In the genomic region with DNA sequence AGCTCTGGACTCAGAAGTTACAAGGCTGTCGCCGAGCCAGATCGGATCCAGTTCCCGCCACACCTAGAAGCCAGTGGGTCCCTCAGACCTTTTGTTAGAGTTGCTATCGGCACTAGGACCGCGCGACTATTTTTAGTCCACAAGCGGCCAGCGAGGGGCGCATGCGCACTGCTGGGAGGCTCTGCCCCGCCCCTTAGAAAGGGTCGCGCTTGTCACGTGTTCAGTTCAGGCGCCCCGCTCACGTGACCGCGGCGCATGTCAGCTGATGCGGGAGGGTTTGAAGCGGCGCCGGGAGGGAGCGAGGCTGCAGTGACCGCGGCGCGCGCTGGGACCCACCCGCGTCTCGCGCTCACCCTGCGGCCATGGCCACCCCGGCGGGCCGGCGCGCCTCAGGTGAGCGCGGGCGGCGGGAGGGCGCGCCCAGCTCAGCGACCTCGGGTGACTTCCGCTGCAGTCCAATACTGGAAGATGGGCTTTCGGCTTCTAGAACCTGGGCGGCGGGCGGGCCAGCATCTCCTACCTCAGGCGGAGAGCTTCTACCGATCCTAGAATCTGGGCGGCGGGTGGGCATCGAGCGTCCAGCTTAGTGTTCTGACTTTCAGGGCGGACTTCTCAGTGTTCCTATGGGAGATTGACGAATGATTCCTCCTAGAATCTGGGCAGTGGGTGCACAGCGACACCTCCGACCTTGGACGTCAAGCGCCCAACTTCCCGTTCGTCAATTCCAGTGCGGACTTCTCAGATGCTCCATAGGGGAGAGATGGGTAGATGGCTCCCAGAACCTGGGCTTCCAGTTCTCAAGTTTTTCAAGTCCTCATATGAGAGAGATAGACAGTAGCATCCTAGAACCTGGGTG, we compare ENCODE assay signal across 8 mouse cellular contexts. TPM values are rescaled to one million over a fixed set of nuclear protein-coding genes. Genes with fewer than 3 reads are reported as not detected.
DNase-seq lines count a peak whose midpoint lies in the region; ATAC-seq lines count a peak whose summit lies in the region.

Gene Mcoln1 (plus strand): TSS at position 223 of the 856 bp plus-strand sequence.

- intact Hi-C loops in left cerebral cortex, postnatal 14 days (cut with DNase I) = no loop called here

- peaks cover 8% of the 10 kb centered on the region for H3K9me3 ChIP-seq in intestine, embryonic 14.5 days (ENCODE audit: control insufficient read depth, low read length)

- H3K4me2 ChIP-seq in intestine, embryonic 14.5 days (ENCODE audit: low read length) = peak within 1 kb of the TSS; percentile 79

- peak within 1 kb of the TSS; percentile 88 for H3K27ac ChIP-seq in intestine, embryonic 14.5 days (ENCODE audit: low read depth)

- peak within 1 kb of the TSS; percentile 85 for H3K4me3 ChIP-seq in intestine, embryonic 14.5 days (ENCODE audit: low read depth, low read length)

- H3K36me3 ChIP-seq in intestine, embryonic 14.5 days (ENCODE audit: control insufficient read depth, insufficient read depth, low read length) = peaks cover 24% of the 10 kb centered on the region

- WGBS in intestine, embryonic 14.5 days = under 1% methylated on average over 70 of the region's 70 CpGs

- DNase-seq in adrenal gland, adult (ENCODE audit: inconsistent age in 2 of 2, low spot score in 1 of 2) = peak; percentile 99
- peak; percentile 99 for DNase-seq in embryo, embryonic 10.5 days (ENCODE audit: low spot score)
- peak; percentile 97 for DNase-seq in gastrocnemius, postnatal 25 days
- DNase-seq in intestine, embryonic 14.5 days (ENCODE audit: low spot score) = peak; percentile 96
- DNase-seq in left cerebral cortex, postnatal 14 days (ENCODE audit: low spot score in 2 of 2) = peak; percentile 98 to 99
- peak; percentile 98 for DNase-seq in mesoderm, embryonic 11.5 days (ENCODE audit: low read depth, low spot score)
- peak; percentile 97 for DNase-seq in right cerebral cortex, postnatal 36 days (ENCODE audit: low spot score in 2 of 2)
- peak; percentile 97 for DNase-seq in yolk sac, embryonic 10.5 days (ENCODE audit: low spot score)

- peaks cover 13% of the 10 kb centered on the region for H3K4me1 ChIP-seq in intestine, embryonic 14.5 days (replicated peaks; ENCODE audit: control insufficient read depth, insufficient read depth, low read length)

- peak within 1 kb of the TSS; percentile 78 for H3K9ac ChIP-seq in intestine, embryonic 14.5 days (ENCODE audit: low read length)

- peak; percentile 92 for ATAC-seq in intestine, embryonic 14.5 days (replicated peaks; ENCODE audit: low FRiP score, low TSS enrichment, low read depth)

- H3K27me3 ChIP-seq in intestine, embryonic 14.5 days (replicated peaks; ENCODE audit: control insufficient read depth, insufficient read depth, low read length) = no peaks in the 10 kb centered on the region

RNA-seq across cellular contexts. Expression of gene Mcoln1, which starts in this region (rescaled TPM):
- total RNA-seq in gastrocnemius, postnatal 25 days (2021) = 10 to 100 TPM; 18.6 to 20.4 TPM
- 37.3 and 41.8 TPM in 2 replicates for polyA plus RNA-seq in intestine, embryonic 14.5 days (2014; fragmentation: Nextera tagmentation; extraction: Ambion mirVana)
- total RNA-seq in left cerebral cortex, postnatal 14 days (2021) = 10 to 100 TPM; 79.9 to 81.5 TPM

Comparison
In these comparisons a context has a peak if more than half of its experiments do, and no peak if none do; other contexts are left out.
1. Peak in every context shown above with its lines: DNase-seq, ATAC-seq, H3K4me3 ChIP-seq and H3K27ac ChIP-seq.